Mouse (Mus musculus) embryonic facial prominence, embryonic 10.5 days (tissue): Measurements from ENCODE around the gene Anpep. TPM values are rescaled to one million over a fixed set of nuclear protein-coding genes. Genes with fewer than 3 reads are reported as not detected.

ENCODE experiments used
- DNase-seq: peaks from one replicate; pipeline ENCODE4 v3.0.0-alpha.2; 2017; ENCODE audit warnings: low spot score
- H3K27ac ChIP-seq: fragments of 300-500 bp; sonication (generic); replicated peaks from 2 replicates; pipeline ENCODE4 v1.5.1; 2016; ENCODE audit warnings: mild to moderate bottlenecking
- H3K27me3 ChIP-seq: fragments of 300-500 bp; sonication (generic); replicated peaks from 2 replicates; pipeline ENCODE4 v1.6.1; 2016; ENCODE audit warnings: low read depth, mild to moderate bottlenecking; ENCODE audit not compliant: poor library complexity, severe bottlenecking
- H3K36me3 ChIP-seq: fragments of 300-500 bp; sonication (generic); replicated peaks from 2 replicates; pipeline ENCODE4 v1.6.1; 2016; ENCODE audit warnings: mild to moderate bottlenecking, moderate library complexity
- H3K4me1 ChIP-seq: fragments of 300-500 bp; sonication (generic); 2 replicates; pipeline ENCODE4 v1.6.1; 2016
- H3K4me3 ChIP-seq: fragments of 300-500 bp; sonication (generic); 2 replicates; pipeline ENCODE4 v1.5.1; 2016; ENCODE audit warnings: mild to moderate bottlenecking, moderate library complexity
- H3K9me3 ChIP-seq: fragments of 300-500 bp; sonication (generic); 2 replicates; pipeline ENCODE4 v1.6.1; 2016; ENCODE audit warnings: mild to moderate bottlenecking
- WGBS: fragments of 180-500 bp; shearing (Covaris S2); methylation state at CpG from one replicate; pipeline ENCODE4 v1.1.7; 2016; 5-methylcytosine and 5-hydroxymethylcytosine counted together
- polyA plus RNA-seq: library from polyadenylated mRNA; unstranded; fragments of >200 nt; fragmentation: Nextera tagmentation; extraction: Ambion mirVana; gene quantifications from 2 replicates; pipeline ENCODE4 v1.2.1, GENCODE M21; 2016

Gene Anpep
- polyA plus RNA-seq, result 5.4 and 6.9 TPM in 2 replicates

- Histone ChIP-seq H3K27me3 (no peaks in the 10 kb centered on the region), H3K9me3 (no peaks in the 10 kb centered on the region), H3K4me1 (peaks cover 32% of the 10 kb centered on the region), H3K36me3 (no peaks in the 10 kb centered on the region), H3K4me3 (no peak within 1 kb of the TSS), H3K27ac (no peak within 1 kb of the TSS)
- no peak for DNase-seq
- WGBS, result 76% methylated on average over 9 of the region's 9 CpGs
These were observed at the start of gene Anpep for GRCm38 (mm10) chr7:79860811-79861210. Anpep (minus strand) TSS chr7:79861059.

GRCm38 (mm10) chr7:79907356-79907755 lies 46.5 kb upstream of the Anpep start:
- H3K36me3 ChIP-seq, result peaks cover 84% of the 10 kb centered on the region
- WGBS, result 76% methylated on average over 2 of the region's 2 CpGs

GRCm38 (mm10) chr7:79906914-79907313 lies 46.1 kb upstream of the Anpep start:
- Histone ChIP-seq H3K27ac (no peak overlapping the region), H3K9me3 (no peaks in the 10 kb centered on the region), H3K27me3 (no peaks in the 10 kb centered on the region), H3K4me1 (no peaks in the 10 kb centered on the region), H3K4me3 (no peak overlapping the region), H3K36me3 (peaks cover 87% of the 10 kb centered on the region)
- no peak for DNase-seq
- 93% methylated on average over 3 of the region's 3 CpGs for WGBS

More at GRCm38 (mm10) chr7:79907356-79907755, 46.5 kb upstream of the Anpep start:
- no peak overlapping the region for H3K27ac ChIP-seq
- H3K4me1 ChIP-seq, result no peaks in the 10 kb centered on the region
- no peak for DNase-seq
- no peaks in the 10 kb centered on the region for H3K9me3 ChIP-seq
- H3K27me3 ChIP-seq, result no peaks in the 10 kb centered on the region
- H3K4me3 ChIP-seq, result no peak overlapping the region

- Histone ChIP-seq H3K4me1 (no peaks in the 10 kb centered on the region), H3K36me3 (peaks cover 93% of the 10 kb centered on the region), H3K27ac (no peak overlapping the region), H3K9me3 (no peaks in the 10 kb centered on the region), H3K4me3 (no peak overlapping the region), H3K27me3 (no peaks in the 10 kb centered on the region)
- no peak for DNase-seq
- 94% methylated on average over 4 of the region's 4 CpGs for WGBS
These were observed 44.3 kb upstream of the Anpep start for GRCm38 (mm10) chr7:79905193-79905592.

- no peak for DNase-seq
- 91% methylated on average over 8 of the region's 8 CpGs for WGBS
- H3K36me3 ChIP-seq, result peaks cover 90% of the 10 kb centered on the region
These were observed 42.4 kb upstream of the Anpep start for GRCm38 (mm10) chr7:79903160-79903792.

GRCm38 (mm10) chr7:79900753-79901152 lies 39.9 kb upstream of the Anpep start:
- Histone ChIP-seq H3K9me3 (no peaks in the 10 kb centered on the region), H3K4me1 (no peaks in the 10 kb centered on the region), H3K36me3 (peaks cover 85% of the 10 kb centered on the region), H3K27me3 (no peaks in the 10 kb centered on the region), H3K4me3 (no peak overlapping the region), H3K27ac (no peak overlapping the region)
- DNase-seq, result no peak
- WGBS, result 97% methylated on average over 6 of the region's 6 CpGs

More at GRCm38 (mm10) chr7:79903160-79903792, 42.4 kb upstream of the Anpep start:
- H3K4me1 ChIP-seq, result no peaks in the 10 kb centered on the region
- no peaks in the 10 kb centered on the region for H3K9me3 ChIP-seq
- no peak overlapping the region for H3K27ac ChIP-seq
- H3K4me3 ChIP-seq, result no peak overlapping the region
- H3K27me3 ChIP-seq, result no peaks in the 10 kb centered on the region

GRCm38 (mm10) chr7:79895225-79895624 lies 34.4 kb upstream of the Anpep start:
- H3K4me1 ChIP-seq, result no peaks in the 10 kb centered on the region
- no peaks in the 10 kb centered on the region for H3K27me3 ChIP-seq
- no peak overlapping the region for H3K27ac ChIP-seq
- DNase-seq, result no peak
- peaks cover 76% of the 10 kb centered on the region for H3K36me3 ChIP-seq
- no peaks in the 10 kb centered on the region for H3K9me3 ChIP-seq
- no peak overlapping the region for H3K4me3 ChIP-seq
- WGBS, result 75% methylated on average over 3 of the region's 3 CpGs

- 94% methylated on average over 1 of the region's 1 CpGs for WGBS
- no peak for DNase-seq
- Histone ChIP-seq H3K36me3 (peaks cover 73% of the 10 kb centered on the region), H3K9me3 (no peaks in the 10 kb centered on the region), H3K4me3 (no peak overlapping the region), H3K27ac (no peak overlapping the region), H3K27me3 (no peaks in the 10 kb centered on the region), H3K4me1 (no peaks in the 10 kb centered on the region)
These were observed 33.9 kb upstream of the Anpep start for GRCm38 (mm10) chr7:79894790-79895189.

- Histone ChIP-seq H3K4me3 (no peak overlapping the region), H3K9me3 (no peaks in the 10 kb centered on the region), H3K36me3 (peaks cover 69% of the 10 kb centered on the region), H3K27me3 (no peaks in the 10 kb centered on the region), H3K4me1 (no peaks in the 10 kb centered on the region), H3K27ac (no peak overlapping the region)
- no peak for DNase-seq
- WGBS, result 93% methylated on average over 6 of the region's 6 CpGs
These were observed 31.9 kb upstream of the Anpep start for GRCm38 (mm10) chr7:79892576-79893428.

GRCm38 (mm10) chr7:79890436-79891221 lies 29.8 kb upstream of the Anpep start:
- DNase-seq, result no peak
- WGBS, result 90% methylated on average over 15 of the region's 15 CpGs
- Histone ChIP-seq H3K36me3 (peaks cover 59% of the 10 kb centered on the region), H3K9me3 (no peaks in the 10 kb centered on the region), H3K27me3 (no peaks in the 10 kb centered on the region), H3K4me1 (no peaks in the 10 kb centered on the region), H3K4me3 (no peak overlapping the region), H3K27ac (no peak overlapping the region)

GRCm38 (mm10) chr7:79888603-79889002 lies 27.7 kb upstream of the Anpep start:
- H3K4me1 ChIP-seq, result no peaks in the 10 kb centered on the region
- no peaks in the 10 kb centered on the region for H3K9me3 ChIP-seq
- no peak overlapping the region for H3K4me3 ChIP-seq
- H3K27me3 ChIP-seq, result no peaks in the 10 kb centered on the region
- H3K27ac ChIP-seq, result no peak overlapping the region
- no peak for DNase-seq
- WGBS, result 95% methylated on average over 9 of the region's 9 CpGs
- peaks cover 58% of the 10 kb centered on the region for H3K36me3 ChIP-seq

GRCm38 (mm10) chr7:79883613-79884334 lies 22.9 kb upstream of the Anpep start:
- no peak overlapping the region for H3K4me3 ChIP-seq
- peaks cover 6% of the 10 kb centered on the region for H3K4me1 ChIP-seq
- H3K36me3 ChIP-seq, result peaks cover 75% of the 10 kb centered on the region
- no peak for DNase-seq
- 86% methylated on average over 7 of the region's 7 CpGs for WGBS
- H3K27me3 ChIP-seq, result no peaks in the 10 kb centered on the region
- no peaks in the 10 kb centered on the region for H3K9me3 ChIP-seq
- H3K27ac ChIP-seq, result no peak overlapping the region
